Mouse (Mus musculus) megakaryocyte, embryonic 14.5 days (primary cell): Measurements from ENCODE around the gene Phf12. TPM values are rescaled to one million over a fixed set of nuclear protein-coding genes. Genes with fewer than 3 reads are reported as not detected.

Experiments
- H3K27me3 ChIP-seq: replicated peaks from 2 replicates; pipeline ENCODE3; 2012; ENCODE audit warnings: inconsistent platforms
- H3K36me3 ChIP-seq: replicated peaks from 2 replicates; pipeline ENCODE3; 2012; ENCODE audit warnings: low read length, inconsistent platforms, mixed read lengths
- H3K4me1 ChIP-seq: 2 replicates; pipeline ENCODE4 v1.6.1; 2012; ENCODE audit warnings: inconsistent platforms
- H3K4me3 ChIP-seq: replicated peaks from 2 replicates; pipeline ENCODE3; 2012; ENCODE audit warnings: moderate library complexity, mild to moderate bottlenecking, inconsistent platforms
- H3K9me3 ChIP-seq: 2 replicates; pipeline ENCODE4 v1.6.1; 2012; ENCODE audit warnings: inconsistent platforms
- FLI1 ChIP-seq: IDR thresholded peaks from 2 replicates; pipeline ENCODE4 v1.6.1; 2012; ENCODE audit warnings: low read length, inconsistent platforms, mixed read lengths
- GATA1 ChIP-seq: IDR thresholded peaks from 3 replicates; pipeline ENCODE4 v1.6.1; 2012; ENCODE audit warnings: mixed read lengths, low read length, inconsistent platforms, borderline replicate concordance
- polyA plus RNA-seq: library from polyadenylated mRNA; stranded (reverse); fragments of >175 nt; gene quantifications from 2 replicates; pipeline ENCODE4 v1.2.3, GENCODE M21; 2012; ENCODE audit warnings: low replicate concordance; ENCODE audit not compliant: insufficient read depth

Gene Phf12
- polyA plus RNA-seq, 1 experiment, result 75.4 TPM

GRCm38 (mm10) chr11:78053078-78053477 lies 70.5 kb downstream of the Phf12 start:
- Histone ChIP-seq H3K36me3 (peaks cover 7% of the 10 kb centered on the region), H3K9me3 (no peaks in the 10 kb centered on the region), H3K4me3 (no peak overlapping the region), H3K27me3 (peaks cover 50% of the 10 kb centered on the region), H3K4me1 (peaks cover 20% of the 10 kb centered on the region)
- no peak for TF ChIP-seq GATA1
- TF ChIP-seq FLI1, result no peak

- H3K9me3 ChIP-seq, result no peaks in the 10 kb centered on the region
- no peak overlapping the region for H3K4me3 ChIP-seq
- no peak for TF ChIP-seq GATA1
- no peak for TF ChIP-seq FLI1
- peaks cover 55% of the 10 kb centered on the region for H3K27me3 ChIP-seq
- peaks cover 35% of the 10 kb centered on the region for H3K4me1 ChIP-seq
- H3K36me3 ChIP-seq, result peaks cover 15% of the 10 kb centered on the region
Observed at GRCm38 (mm10) chr11:78056946-78057345, 74.4 kb downstream of the Phf12 start.

- Histone ChIP-seq H3K9me3 (no peaks in the 10 kb centered on the region), H3K4me3 (no peak overlapping the region), H3K27me3 (peaks cover 31% of the 10 kb centered on the region), H3K4me1 (peaks cover 31% of the 10 kb centered on the region), H3K36me3 (peaks cover 15% of the 10 kb centered on the region)
- no peak for TF ChIP-seq GATA1
- TF ChIP-seq FLI1, result no peak
Observed at GRCm38 (mm10) chr11:78059833-78060757, 77.5 kb downstream of the Phf12 start.

GRCm38 (mm10) chr11:78062563-78062962 lies 80.0 kb downstream of the Phf12 start:
- TF ChIP-seq FLI1 (no peak), GATA1 (no peak)
- H3K4me1 ChIP-seq, result peaks cover 46% of the 10 kb centered on the region
- no peaks in the 10 kb centered on the region for H3K9me3 ChIP-seq
- H3K36me3 ChIP-seq, result peaks cover 11% of the 10 kb centered on the region
- peaks cover 20% of the 10 kb centered on the region for H3K27me3 ChIP-seq
- H3K4me3 ChIP-seq, result no peak overlapping the region

GRCm38 (mm10) chr11:78065906-78066305 lies 83.4 kb downstream of the Phf12 start:
- Histone ChIP-seq H3K27me3 (no peaks in the 10 kb centered on the region), H3K9me3 (no peaks in the 10 kb centered on the region), H3K4me1 (peaks cover 51% of the 10 kb centered on the region), H3K4me3 (no peak overlapping the region), H3K36me3 (no peaks in the 10 kb centered on the region)
- TF ChIP-seq FLI1, result no peak
- no peak for TF ChIP-seq GATA1

- Histone ChIP-seq H3K27me3 (no peaks in the 10 kb centered on the region), H3K9me3 (no peaks in the 10 kb centered on the region), H3K4me3 (no peak overlapping the region), H3K36me3 (peaks cover 1% of the 10 kb centered on the region), H3K4me1 (peaks cover 48% of the 10 kb centered on the region)
- no peak for TF ChIP-seq FLI1
- no peak for TF ChIP-seq GATA1
Observed at GRCm38 (mm10) chr11:78066641-78067040, 84.1 kb downstream of the Phf12 start.

DNA sequence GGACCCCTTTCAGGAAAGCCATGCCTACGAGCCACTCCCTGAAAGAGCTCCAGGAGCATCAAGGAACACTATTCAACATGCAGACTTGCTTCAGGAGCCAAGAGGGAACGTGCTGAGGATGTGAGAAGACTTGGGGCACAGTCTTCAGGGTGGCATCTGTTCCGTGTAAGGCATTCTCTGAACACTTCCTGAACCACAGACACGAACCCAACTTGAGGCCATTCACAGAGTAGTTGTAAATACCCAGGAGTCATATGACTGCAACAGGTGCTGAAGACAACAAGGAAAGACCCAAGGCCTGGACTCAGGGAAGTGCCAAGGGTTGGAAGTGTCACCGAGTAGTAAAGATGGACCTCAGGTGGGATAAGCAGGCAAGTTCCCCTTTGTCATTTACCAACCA lies 85.0 kb downstream of the Phf12 start:
- TF ChIP-seq GATA1 (no peak), FLI1 (no peak)
- H3K27me3 ChIP-seq, result no peaks in the 10 kb centered on the region
- peaks cover 11% of the 10 kb centered on the region for H3K36me3 ChIP-seq
- H3K4me3 ChIP-seq, result no peak overlapping the region
- no peaks in the 10 kb centered on the region for H3K9me3 ChIP-seq
- peaks cover 51% of the 10 kb centered on the region for H3K4me1 ChIP-seq

GRCm38 (mm10) chr11:78069130-78069529 lies 86.6 kb downstream of the Phf12 start:
- H3K27me3 ChIP-seq, result no peaks in the 10 kb centered on the region
- no peaks in the 10 kb centered on the region for H3K9me3 ChIP-seq
- no peak overlapping the region for H3K4me3 ChIP-seq
- TF ChIP-seq FLI1 (no peak), GATA1 (no peak)
- peaks cover 26% of the 10 kb centered on the region for H3K36me3 ChIP-seq
- H3K4me1 ChIP-seq, result peaks cover 63% of the 10 kb centered on the region

DNA sequence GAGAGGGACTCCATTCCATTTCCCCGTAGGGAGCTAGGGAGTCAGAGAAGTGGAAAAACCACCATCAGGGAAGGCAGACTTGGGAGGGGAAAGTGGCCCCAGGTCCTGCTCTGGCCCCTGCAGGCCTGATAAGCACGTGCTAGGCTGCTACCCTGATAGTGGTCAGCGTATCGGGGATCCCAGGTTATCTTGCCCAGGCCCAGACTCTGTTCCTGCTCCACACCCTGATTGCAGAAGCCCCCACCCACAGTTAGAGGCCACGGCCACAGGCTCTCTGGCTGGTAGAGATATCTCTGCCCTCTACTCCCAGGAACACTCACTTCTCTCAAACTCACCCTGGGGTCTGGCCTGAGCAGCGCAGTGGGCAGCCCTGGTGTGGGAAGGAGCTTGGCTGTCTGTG lies 87.1 kb downstream of the Phf12 start:
- TF ChIP-seq GATA1, result no peak
- no peak for TF ChIP-seq FLI1
- Histone ChIP-seq H3K27me3 (no peaks in the 10 kb centered on the region), H3K4me1 (peaks cover 65% of the 10 kb centered on the region), H3K36me3 (peaks cover 31% of the 10 kb centered on the region), H3K9me3 (no peaks in the 10 kb centered on the region), H3K4me3 (no peak overlapping the region)

GRCm38 (mm10) chr11:78071938-78072337 lies 89.4 kb downstream of the Phf12 start:
- H3K4me1 ChIP-seq, result peaks cover 53% of the 10 kb centered on the region
- H3K9me3 ChIP-seq, result no peaks in the 10 kb centered on the region
- no peaks in the 10 kb centered on the region for H3K27me3 ChIP-seq
- TF ChIP-seq FLI1 (no peak), GATA1 (no peak)
- H3K36me3 ChIP-seq, result peaks cover 51% of the 10 kb centered on the region
- no peak overlapping the region for H3K4me3 ChIP-seq
